Mouse (Mus musculus): ENCODE data around the gene Nudt8.

Nudt8 gene

GRCm38 (mm10) chr19:4051016-4051415 lies 50.6 kb downstream of the Nudt8 start:
- peak; percentile 68 for DNase-seq (ENCODE audit: low read depth, low spot score)
